Mouse (Mus musculus): ENCODE measurements around the gene Mlxipl. TPM values are rescaled to one million over a fixed set of nuclear protein-coding genes. Genes with fewer than 3 reads are reported as not detected.

Mlxipl gene
- polyA plus RNA-seq, 1 experiment from 2014 or later, result 9.6 TPM

DNA sequence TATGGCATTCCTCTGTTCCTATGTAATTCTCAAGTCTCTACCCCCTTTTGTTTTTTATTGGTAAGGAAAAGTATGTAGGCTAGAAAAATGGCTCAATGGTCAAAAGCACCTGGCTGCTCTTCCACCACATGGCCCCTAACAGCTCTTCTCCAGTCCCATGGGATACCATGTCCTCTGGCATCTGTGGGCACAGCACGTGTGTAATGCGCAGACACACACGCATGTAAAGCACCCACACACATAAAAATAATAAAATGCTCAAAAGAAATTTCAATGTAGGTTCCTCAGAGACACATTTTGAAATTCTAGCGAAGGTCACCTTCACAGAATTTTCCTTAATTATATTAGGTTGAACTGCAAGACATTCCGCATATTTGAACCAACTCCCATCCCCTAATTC is 79.8 kb downstream of the Mlxipl start:
- Histone ChIP-seq H3K36me3 (replicated peaks) (peaks cover 42% of the 10 kb centered on the region), H3K4me3 (replicated peaks) (peak overlapping the region; percentile 83), H3K27me3 (no peaks in the 10 kb centered on the region), H3K9me3 (replicated peaks) (no peaks in the 10 kb centered on the region), H3K9ac (peak overlapping the region; percentile 87), H3K4me1 (replicated peaks) (peaks cover 37% of the 10 kb centered on the region), H3K4me2 (peak overlapping the region; percentile 92), H3K27ac (replicated peaks) (peak overlapping the region; percentile 71)
- no peak for ATAC-seq (ENCODE audit: insufficient read depth)
- WGBS (ENCODE audit: insufficient replicate concordance), result 84% methylated on average over 5 of the region's 5 CpGs

DNA sequence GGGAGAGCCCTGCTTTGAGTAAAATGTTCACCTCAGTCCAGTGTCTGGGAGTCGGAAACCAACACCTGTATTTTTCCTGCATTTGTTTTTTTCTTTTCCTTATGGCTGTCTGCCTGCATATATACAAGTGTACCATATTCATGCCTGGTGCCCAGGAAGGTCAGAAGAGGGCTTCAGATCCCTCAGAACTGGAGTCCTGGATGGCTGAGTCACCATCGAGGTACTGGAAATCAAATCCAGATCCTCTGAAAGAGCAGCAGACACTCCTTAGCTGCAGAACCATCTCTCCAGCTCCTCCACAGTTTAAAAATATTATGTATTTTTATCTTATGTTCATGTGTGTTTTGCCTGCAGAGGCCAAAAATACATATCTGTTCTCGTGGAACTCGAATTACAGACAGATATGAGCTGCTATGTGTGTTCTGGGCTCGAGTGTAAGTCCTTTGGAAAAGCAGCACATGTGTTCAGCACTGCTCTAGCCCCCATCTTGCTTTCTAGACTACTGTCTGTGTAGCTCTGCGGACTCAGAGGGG is 82.1 kb downstream of the Mlxipl start:
- H3K36me3 ChIP-seq (replicated peaks), result peaks cover 62% of the 10 kb centered on the region
- no peak overlapping the region for H3K9ac ChIP-seq
- H3K4me3 ChIP-seq (replicated peaks), result no peak overlapping the region
- ATAC-seq (ENCODE audit: insufficient read depth), result no peak
- no peaks in the 10 kb centered on the region for H3K9me3 ChIP-seq (replicated peaks)
- peaks cover 37% of the 10 kb centered on the region for H3K4me1 ChIP-seq (replicated peaks)
- H3K27me3 ChIP-seq, result no peaks in the 10 kb centered on the region
- WGBS (ENCODE audit: insufficient replicate concordance), result 78% methylated on average over 6 of the region's 6 CpGs
- H3K27ac ChIP-seq (replicated peaks), result no peak overlapping the region
- no peak overlapping the region for H3K4me2 ChIP-seq

DNA sequence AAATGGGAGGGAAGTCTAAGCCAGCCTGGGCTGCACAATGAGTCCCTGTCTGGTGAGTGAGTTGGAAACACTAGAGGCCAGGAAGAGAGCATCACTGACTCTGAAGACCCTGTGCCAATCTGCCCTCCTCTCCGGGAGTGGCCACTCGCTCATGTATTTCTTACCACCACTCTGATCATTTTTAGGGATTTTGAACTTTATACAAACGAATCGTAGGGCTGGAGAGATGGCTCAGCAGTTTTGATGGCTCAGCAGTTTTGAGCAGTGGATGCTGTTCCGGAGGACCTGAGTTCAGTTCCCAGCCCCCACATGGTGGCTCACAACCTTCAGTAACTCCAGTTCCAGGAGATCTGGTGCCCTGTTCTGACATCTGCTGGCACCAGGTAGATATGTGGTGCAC is 83.3 kb downstream of the Mlxipl start:
- Histone ChIP-seq H3K4me1 (replicated peaks) (peaks cover 29% of the 10 kb centered on the region), H3K9ac (no peak overlapping the region), H3K9me3 (replicated peaks) (no peaks in the 10 kb centered on the region), H3K4me3 (replicated peaks) (no peak overlapping the region), H3K4me2 (no peak overlapping the region), H3K27me3 (no peaks in the 10 kb centered on the region), H3K27ac (replicated peaks) (no peak overlapping the region), H3K36me3 (replicated peaks) (peaks cover 73% of the 10 kb centered on the region)
- 88% methylated on average over 5 of the region's 5 CpGs for WGBS (ENCODE audit: insufficient replicate concordance)
- ATAC-seq (ENCODE audit: insufficient read depth), result no peak

DNA sequence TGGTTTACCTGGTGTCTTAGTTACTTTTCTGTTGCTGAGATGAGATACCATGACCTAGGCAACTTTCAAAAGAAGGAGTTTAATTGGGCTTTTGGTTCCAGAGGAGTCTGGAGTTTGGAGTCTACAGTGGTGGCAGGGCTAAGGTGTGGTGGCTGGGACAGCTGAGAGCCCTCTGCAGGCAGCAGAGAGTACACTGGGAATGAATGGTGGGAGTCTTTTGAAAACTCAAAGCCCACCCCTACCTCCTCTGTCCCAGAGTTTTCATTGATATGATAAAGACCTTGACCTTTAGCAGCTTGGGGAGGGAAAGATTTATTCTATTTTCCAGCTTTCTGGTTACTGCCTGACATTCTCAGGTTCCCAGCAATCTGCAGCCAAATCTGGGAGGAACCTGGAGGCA is 85.4 kb downstream of the Mlxipl start:
- no peak overlapping the region for H3K27ac ChIP-seq (replicated peaks)
- no peak overlapping the region for H3K4me2 ChIP-seq
- H3K9me3 ChIP-seq (replicated peaks), result no peaks in the 10 kb centered on the region
- no peaks in the 10 kb centered on the region for H3K27me3 ChIP-seq
- peaks cover 16% of the 10 kb centered on the region for H3K4me1 ChIP-seq (replicated peaks)
- no peak for ATAC-seq (ENCODE audit: insufficient read depth)
- peaks cover 93% of the 10 kb centered on the region for H3K36me3 ChIP-seq (replicated peaks)
- H3K9ac ChIP-seq, result no peak overlapping the region
- no peak overlapping the region for H3K4me3 ChIP-seq (replicated peaks)

DNA sequence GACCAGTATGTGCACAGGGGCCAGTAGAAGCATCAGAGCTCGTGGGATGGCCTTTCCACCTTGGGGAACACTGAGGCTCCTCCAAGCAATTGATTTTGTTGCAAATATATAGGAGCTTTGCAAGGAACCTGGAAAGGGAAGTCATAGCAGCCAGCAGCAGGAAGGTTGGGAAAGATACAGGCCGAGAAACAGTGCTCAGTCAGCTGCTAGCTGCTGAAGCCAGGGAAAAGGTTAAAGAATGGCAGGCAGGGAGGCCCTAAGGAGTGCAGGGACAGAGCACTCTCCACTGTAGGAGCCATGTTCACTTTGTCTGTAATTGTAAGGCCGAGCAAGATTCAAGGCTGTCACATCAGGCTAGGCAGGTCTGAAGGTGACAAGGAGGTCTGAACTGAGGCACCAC is 88.8 kb downstream of the Mlxipl start:
- H3K4me3 ChIP-seq (replicated peaks), result no peak overlapping the region
- H3K4me2 ChIP-seq, result no peak overlapping the region
- H3K9me3 ChIP-seq (replicated peaks), result no peaks in the 10 kb centered on the region
- 0 out of 2 replicates have a peak overlapping the region, but pooled peaks have one; percentile 10 for H3K27ac ChIP-seq (replicated peaks)
- no peak overlapping the region for H3K9ac ChIP-seq
- WGBS (ENCODE audit: insufficient replicate concordance), result 59% methylated on average over 3 of the region's 3 CpGs
- peaks cover 87% of the 10 kb centered on the region for H3K36me3 ChIP-seq (replicated peaks)
- ATAC-seq (ENCODE audit: insufficient read depth), result no peak
- H3K4me1 ChIP-seq (replicated peaks), result peaks cover 9% of the 10 kb centered on the region
- no peaks in the 10 kb centered on the region for H3K27me3 ChIP-seq

DNA sequence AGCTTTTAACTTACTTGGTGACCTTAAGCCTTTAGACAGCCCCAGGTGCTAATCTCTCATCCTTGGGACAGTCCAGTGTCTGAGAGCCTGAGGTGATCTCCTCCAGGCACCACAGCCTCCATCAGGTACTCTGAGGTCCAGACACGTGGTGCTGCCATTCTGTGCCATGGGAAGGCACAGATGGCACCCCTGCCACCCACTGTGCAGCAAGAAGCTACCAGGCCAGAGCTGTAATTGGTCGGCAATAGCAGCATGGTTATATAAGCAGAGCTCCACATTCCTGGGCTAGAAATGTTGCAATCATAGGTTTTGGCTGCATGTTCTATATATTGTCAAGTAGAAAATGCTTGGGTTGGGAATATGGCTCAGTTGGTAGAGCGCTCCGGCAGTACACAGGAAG is 89.3 kb downstream of the Mlxipl start:
- Histone ChIP-seq H3K4me2 (no peak overlapping the region), H3K9me3 (replicated peaks) (no peaks in the 10 kb centered on the region), H3K27me3 (no peaks in the 10 kb centered on the region), H3K27ac (replicated peaks) (no peak overlapping the region), H3K9ac (no peak overlapping the region), H3K4me1 (replicated peaks) (peaks cover 10% of the 10 kb centered on the region), H3K4me3 (replicated peaks) (no peak overlapping the region), H3K36me3 (replicated peaks) (peaks cover 83% of the 10 kb centered on the region)
- no peak for ATAC-seq (ENCODE audit: insufficient read depth)
- 84% methylated on average over 4 of the region's 4 CpGs for WGBS (ENCODE audit: insufficient replicate concordance)

DNA sequence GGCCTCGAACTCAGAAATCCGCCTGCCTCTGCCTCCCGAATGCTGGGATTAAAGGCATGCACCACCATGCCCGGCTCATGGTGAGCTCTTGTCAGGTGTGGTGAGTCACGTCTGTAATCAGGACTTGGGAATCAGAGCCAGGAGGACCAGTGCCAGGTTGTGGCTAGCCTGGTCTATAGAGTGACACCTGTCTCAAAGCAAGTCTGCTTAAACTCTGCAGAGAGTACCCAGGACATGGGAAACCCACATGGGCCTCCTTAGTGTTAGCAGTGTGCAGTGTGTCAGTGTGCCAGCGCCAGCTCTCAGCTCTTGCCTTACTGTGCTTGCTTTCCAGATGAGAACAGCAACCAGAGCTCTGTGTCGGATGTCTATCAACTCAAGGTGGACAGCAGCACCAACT is 89.9 kb downstream of the Mlxipl start:
- H3K4me2 ChIP-seq, result no peak overlapping the region
- no peaks in the 10 kb centered on the region for H3K9me3 ChIP-seq (replicated peaks)
- peaks cover 77% of the 10 kb centered on the region for H3K36me3 ChIP-seq (replicated peaks)
- WGBS (ENCODE audit: insufficient replicate concordance), result 81% methylated on average over 7 of the region's 7 CpGs
- no peak overlapping the region for H3K4me3 ChIP-seq (replicated peaks)
- no peak overlapping the region for H3K27ac ChIP-seq (replicated peaks)
- peaks cover 10% of the 10 kb centered on the region for H3K4me1 ChIP-seq (replicated peaks)
- no peak for ATAC-seq (ENCODE audit: insufficient read depth)
- H3K9ac ChIP-seq, result no peak overlapping the region
- H3K27me3 ChIP-seq, result no peaks in the 10 kb centered on the region

DNA sequence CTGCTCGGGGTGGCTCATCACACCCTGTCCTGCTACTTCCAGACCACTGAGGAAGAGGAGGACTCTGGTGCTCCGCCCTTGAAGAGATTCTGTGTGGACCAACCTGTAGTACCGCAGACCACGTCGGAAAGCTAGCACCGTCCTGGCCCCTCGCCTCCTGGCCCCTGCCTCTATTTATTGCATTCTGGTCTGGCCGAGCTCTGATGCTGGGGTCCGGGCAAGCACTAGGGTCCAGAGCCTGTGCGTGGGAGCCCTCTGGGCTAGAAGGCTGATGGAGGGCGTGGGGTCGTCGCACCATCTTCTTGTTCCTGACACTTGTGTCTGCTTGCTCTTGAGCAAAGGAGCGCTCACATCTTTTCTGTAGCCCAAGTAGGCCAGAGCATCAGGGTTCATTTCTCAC is 91.1 kb downstream of the Mlxipl start:
- H3K9ac ChIP-seq, result no peak overlapping the region
- H3K27me3 ChIP-seq, result no peaks in the 10 kb centered on the region
- peaks cover 66% of the 10 kb centered on the region for H3K36me3 ChIP-seq (replicated peaks)
- H3K27ac ChIP-seq (replicated peaks), result no peak overlapping the region
- no peak overlapping the region for H3K4me2 ChIP-seq
- no peak for ATAC-seq (ENCODE audit: insufficient read depth)
- WGBS (ENCODE audit: insufficient replicate concordance), result 86% methylated on average over 14 of the region's 14 CpGs
- peaks cover 19% of the 10 kb centered on the region for H3K4me1 ChIP-seq (replicated peaks)
- H3K4me3 ChIP-seq (replicated peaks), result no peak overlapping the region
- no peaks in the 10 kb centered on the region for H3K9me3 ChIP-seq (replicated peaks)

DNA sequence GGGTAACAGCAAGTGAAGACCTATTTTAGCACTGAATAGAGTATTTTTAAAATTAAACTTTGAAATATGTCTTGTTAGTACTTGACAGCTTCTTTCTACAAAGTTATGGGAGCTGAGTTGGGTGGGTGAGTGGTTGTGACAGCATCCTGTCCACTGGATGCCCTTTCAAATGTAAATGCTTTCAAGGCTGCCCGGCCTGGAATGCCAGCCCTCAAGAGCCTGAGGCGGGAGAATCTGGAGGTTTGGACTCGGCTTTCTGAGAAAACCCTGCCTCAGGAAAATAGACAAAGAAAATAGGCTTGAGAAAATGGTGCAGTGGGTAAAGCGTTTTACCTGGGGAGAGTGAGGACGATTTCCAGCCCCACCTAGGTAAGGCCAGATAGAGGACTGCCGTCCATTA is 92.1 kb downstream of the Mlxipl start:
- H3K9ac ChIP-seq, result no peak overlapping the region
- H3K27ac ChIP-seq (replicated peaks), result no peak overlapping the region
- ATAC-seq (ENCODE audit: insufficient read depth), result no peak
- no peaks in the 10 kb centered on the region for H3K9me3 ChIP-seq (replicated peaks)
- no peak overlapping the region for H3K4me2 ChIP-seq
- H3K4me1 ChIP-seq (replicated peaks), result peaks cover 28% of the 10 kb centered on the region
- 87% methylated on average over 6 of the region's 6 CpGs for WGBS (ENCODE audit: insufficient replicate concordance)
- no peak overlapping the region for H3K4me3 ChIP-seq (replicated peaks)
- no peaks in the 10 kb centered on the region for H3K27me3 ChIP-seq
- peaks cover 57% of the 10 kb centered on the region for H3K36me3 ChIP-seq (replicated peaks)

DNA sequence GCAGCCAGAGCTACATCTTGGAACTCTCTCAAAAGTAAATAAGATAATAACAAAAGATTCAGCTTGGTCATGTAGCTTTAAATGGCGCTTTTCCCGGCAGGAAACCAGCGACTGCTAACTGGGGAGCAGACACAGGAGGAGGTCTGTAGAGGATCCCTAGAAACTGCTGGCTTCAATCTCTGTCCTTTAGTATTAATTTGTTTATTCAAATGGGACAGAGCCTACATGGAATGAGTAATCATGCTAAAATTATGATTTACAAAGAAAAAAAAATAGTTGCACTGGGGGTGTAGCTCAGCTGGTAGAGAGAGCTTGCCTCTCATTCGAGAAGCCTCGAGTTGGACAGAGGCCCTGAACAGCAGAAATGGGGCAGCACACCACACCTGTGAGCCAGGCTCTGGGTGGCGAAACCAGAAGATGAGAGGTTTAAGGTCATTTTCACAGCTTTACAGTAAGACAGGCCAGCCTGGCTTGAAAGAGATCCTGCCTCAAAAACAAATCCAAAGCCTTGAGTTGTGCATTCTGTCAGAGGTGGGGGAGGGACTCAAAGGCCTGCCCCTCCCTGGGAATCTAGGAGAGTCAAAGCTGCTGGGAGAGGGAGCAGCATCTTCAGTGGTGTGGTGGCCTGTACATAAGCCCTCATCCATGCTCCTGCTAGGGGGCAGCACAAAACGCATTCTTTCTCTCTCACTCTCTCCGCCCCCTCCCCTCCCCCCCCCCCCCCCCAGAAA is 93.6 kb downstream of the Mlxipl start:
- H3K36me3 ChIP-seq (replicated peaks), result peaks cover 43% of the 10 kb centered on the region
- no peaks in the 10 kb centered on the region for H3K27me3 ChIP-seq
- 54% methylated on average over 8 of the region's 8 CpGs for WGBS (ENCODE audit: insufficient replicate concordance)
- no peak overlapping the region for H3K4me3 ChIP-seq (replicated peaks)
- ATAC-seq (ENCODE audit: insufficient read depth), result no peak
- H3K4me2 ChIP-seq, result no peak overlapping the region
- peaks cover 28% of the 10 kb centered on the region for H3K4me1 ChIP-seq (replicated peaks)
- H3K9ac ChIP-seq, result no peak overlapping the region
- H3K9me3 ChIP-seq (replicated peaks), result no peaks in the 10 kb centered on the region
- H3K27ac ChIP-seq (replicated peaks), result peak overlapping the region; percentile 57

DNA sequence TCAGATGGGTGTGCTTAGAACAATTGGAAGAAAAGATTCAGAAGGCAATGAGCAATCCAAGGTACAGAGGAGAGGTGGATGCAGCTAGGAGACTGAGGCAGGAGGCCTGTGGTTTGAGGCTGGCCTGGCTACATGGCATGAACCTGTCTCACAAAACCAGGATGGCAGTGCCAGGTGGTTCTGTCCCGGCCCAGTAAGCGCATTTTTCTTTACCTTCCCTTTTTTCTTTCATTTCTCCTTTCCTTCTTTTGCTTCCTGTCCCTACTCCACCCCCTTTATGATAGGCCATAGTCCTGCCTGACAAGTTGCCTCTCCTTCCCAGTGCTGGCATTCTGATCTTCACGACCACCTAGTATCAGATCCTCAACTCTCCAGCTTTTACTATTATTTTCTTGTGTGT is 95.3 kb downstream of the Mlxipl start:
- H3K4me1 ChIP-seq (replicated peaks), result peaks cover 43% of the 10 kb centered on the region
- H3K9me3 ChIP-seq (replicated peaks), result no peaks in the 10 kb centered on the region
- H3K27me3 ChIP-seq, result no peaks in the 10 kb centered on the region
- 83% methylated on average over 3 of the region's 3 CpGs for WGBS (ENCODE audit: insufficient replicate concordance)
- H3K4me2 ChIP-seq, result no peak overlapping the region
- no peak overlapping the region for H3K9ac ChIP-seq
- ATAC-seq (ENCODE audit: insufficient read depth), result no peak
- peaks cover 39% of the 10 kb centered on the region for H3K36me3 ChIP-seq (replicated peaks)
- no peak overlapping the region for H3K4me3 ChIP-seq (replicated peaks)
- peak overlapping the region; percentile 30; the same call in 1 of the 2 replicates for H3K27ac ChIP-seq (replicated peaks)

DNA sequence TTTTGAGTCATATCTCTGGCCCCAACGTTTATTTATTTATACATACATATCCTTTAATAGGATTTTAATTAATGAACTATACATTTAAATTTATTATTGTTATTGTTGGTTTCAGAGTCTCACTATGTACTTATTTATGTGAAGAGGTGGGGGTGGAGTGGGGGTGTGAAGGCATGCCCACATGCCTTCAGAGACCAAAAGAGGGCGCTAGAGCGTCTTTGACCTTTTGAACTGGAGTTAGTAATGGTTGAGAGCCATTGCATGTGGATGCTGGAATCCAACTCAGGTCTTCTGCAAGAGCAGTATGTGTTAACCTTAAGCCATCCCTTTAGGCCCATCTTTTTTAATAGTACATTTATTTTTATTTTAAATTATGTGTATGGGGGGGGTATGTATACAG is 95.9 kb downstream of the Mlxipl start:
- Histone ChIP-seq H3K4me3 (replicated peaks) (0 out of 2 replicates have a peak overlapping the region, but pooled peaks have one; percentile 98), H3K27me3 (no peaks in the 10 kb centered on the region), H3K4me2 (peak overlapping the region; percentile 81), H3K4me1 (replicated peaks) (peaks cover 49% of the 10 kb centered on the region), H3K27ac (replicated peaks) (peak overlapping the region; percentile 94; the same call in 1 of the 2 replicates), H3K9ac (no peak overlapping the region), H3K9me3 (replicated peaks) (no peaks in the 10 kb centered on the region), H3K36me3 (replicated peaks) (peaks cover 38% of the 10 kb centered on the region)
- no peak for ATAC-seq (ENCODE audit: insufficient read depth)
- WGBS (ENCODE audit: insufficient replicate concordance), result 24% methylated on average over 3 of the region's 3 CpGs
